Mouse (Mus musculus): ENCODE measurements at regions not wholly inside any gene's neighbourhood (a gene's known extent, or its start where the extent isn't known, plus 50 kb on each side); places are given as distances from the start of the nearest gene placed in this dataset.

- TF ChIP-seq CTCF (IDR thresholded peaks at IDR 0.05; ENCODE audit: low read depth) (no peak), EP300 (IDR thresholded peaks at IDR 0.05; ENCODE audit: low read depth) (no peak)
These were observed 103.8 kb upstream of the Slc22a22 start for GRCm38 (mm10) chr15:57581266-57581665.
